Mouse (Mus musculus) CH12.LX (cell line): ENCODE results near the gene Gm3854. TPM values are rescaled to one million over a fixed set of nuclear protein-coding genes. Genes with fewer than 3 reads are reported as not detected.
A peak's percentile ranks its signal among the peaks of the same experiment; 100 is the strongest.

Experiments
- DNase-seq: peaks from one replicate; pipeline ENCODE4 v3.0.0-alpha.2; 2013; ENCODE audit errors: extremely low read depth
- H3K27ac ChIP-seq: 2 replicates; pipeline ENCODE4 v1.5.1; 2012; ENCODE audit warnings: low read depth, mild to moderate bottlenecking, control low read depth, moderate library complexity; ENCODE audit not compliant: insufficient read depth
- H3K27me3 ChIP-seq: replicated peaks from 2 replicates; pipeline ENCODE3; 2012; ENCODE audit warnings: inconsistent platforms
- H3K36me3 ChIP-seq, 2 experiments: replicated peaks in 1 of 2; 2 replicates each; pipeline versions ENCODE3 to v1.6.1; 2012; ENCODE audit warnings: inconsistent platforms in 1 of 2, low read length in 1 of 2, mild to moderate bottlenecking in 1 of 2, mixed read lengths in 1 of 2, moderate library complexity in 1 of 2; ENCODE audit not compliant: control insufficient read depth in 1 of 2, insufficient read depth in 1 of 2
- H3K4me1 ChIP-seq, 2 experiments: 2 replicates each; pipeline ENCODE4 v1.6.1; 2012; ENCODE audit warnings: inconsistent platforms in 1 of 2, moderate library complexity in 1 of 2; ENCODE audit not compliant: insufficient read depth in 2 of 2, control insufficient read depth in 1 of 2
- H3K4me2 ChIP-seq: 2 replicates; pipeline ENCODE4 v1.6.1; 2012; ENCODE audit warnings: low read depth, mild to moderate bottlenecking, control low read depth; ENCODE audit not compliant: poor library complexity, insufficient read depth, severe bottlenecking
- H3K4me3 ChIP-seq, 3 experiments: fragments of 150-350 bp in 1 of 3; sonication (generic) in 1 of 3; replicated peaks in 1 of 3; 2 replicates each; pipeline versions ENCODE3 to v1.5.1; 2011 to 2012; ENCODE audit warnings: low read depth in 2 of 3, low read length in 2 of 3, mild to moderate bottlenecking in 2 of 3, moderate library complexity in 2 of 3, control low read depth in 1 of 3, improper control_type of control experiment in 1 of 3, inconsistent platforms in 1 of 3, mixed read lengths in 1 of 3; ENCODE audit not compliant: poor library complexity in 1 of 3
- H3K79me2 ChIP-seq: replicated peaks from 2 replicates; pipeline ENCODE4 v1.6.1; 2012; ENCODE audit warnings: mild to moderate bottlenecking, moderate library complexity; ENCODE audit not compliant: control insufficient read depth, poor library complexity, insufficient read depth, severe bottlenecking; ENCODE audit errors: extremely low read depth
- H3K9ac ChIP-seq: 2 replicates; pipeline ENCODE4 v1.6.1; 2012; ENCODE audit warnings: low read depth, mild to moderate bottlenecking, control low read depth, moderate library complexity; ENCODE audit not compliant: insufficient read depth
- H3K9me3 ChIP-seq: replicated peaks from 2 replicates; pipeline ENCODE3; 2012; ENCODE audit warnings: low read length, inconsistent platforms, mixed read lengths
- BHLHE40 ChIP-seq: IDR thresholded peaks from 2 replicates; pipeline ENCODE4 v1.6.1; 2011; ENCODE audit warnings: mild to moderate bottlenecking, low read depth, low read length, improper control_type of control experiment
- CHD1 ChIP-seq: IDR thresholded peaks from 2 replicates; pipeline ENCODE4 v1.6.1; 2012; ENCODE audit warnings: low read depth, low read length, improper control_type of control experiment, inconsistent platforms
- CHD2 ChIP-seq: IDR thresholded peaks from 2 replicates; pipeline ENCODE4 v1.6.1; 2011; ENCODE audit warnings: low read length, improper control_type of control experiment
- CTCF ChIP-seq, 2 experiments: IDR thresholded peaks in 1 of 2; conservative IDR thresholded peaks in 1 of 2; 2 replicates each; pipeline ENCODE4 v1.5.1; 2011 to 2012; ENCODE audit warnings: low read depth in 2 of 2, low read length in 2 of 2, improper control_type of control experiment in 1 of 2, inconsistent platforms in 1 of 2, mild to moderate bottlenecking in 1 of 2, moderate library complexity in 1 of 2
- E2F4 ChIP-seq: IDR thresholded peaks from 2 replicates; pipeline ENCODE4 v1.6.1; 2011; ENCODE audit warnings: low read depth, low read length, improper control_type of control experiment; ENCODE audit not compliant: insufficient replicate concordance
- ELF1 ChIP-seq: IDR thresholded peaks from 2 replicates; pipeline ENCODE4 v1.6.1; 2014; ENCODE audit warnings: low read depth, mild to moderate bottlenecking, inconsistent platforms, low read length, improper control_type of control experiment
- EP300 ChIP-seq: IDR thresholded peaks from 2 replicates; pipeline ENCODE4 v1.6.1; 2011; ENCODE audit warnings: low read length, improper control_type of control experiment
- ETS1 ChIP-seq: conservative IDR thresholded peaks from 2 replicates; pipeline ENCODE4 v1.6.1; 2012; ENCODE audit warnings: low read depth, mild to moderate bottlenecking, inconsistent platforms, low read length, improper control_type of control experiment, moderate library complexity
- HCFC1 ChIP-seq: IDR thresholded peaks from 2 replicates; pipeline ENCODE4 v1.6.1; 2012; ENCODE audit warnings: low read depth, mild to moderate bottlenecking, inconsistent platforms, low read length, improper control_type of control experiment
- IRF4 ChIP-seq: IDR thresholded peaks from 2 replicates; pipeline ENCODE4 v1.6.1; 2014; ENCODE audit warnings: low read depth, mild to moderate bottlenecking, inconsistent platforms, low read length, improper control_type of control experiment
- JUN ChIP-seq: IDR thresholded peaks from 2 replicates; pipeline ENCODE4 v1.6.1; 2011; ENCODE audit warnings: low read depth, mild to moderate bottlenecking, low read length, improper control_type of control experiment, moderate library complexity; ENCODE audit not compliant: insufficient read depth
- JUND ChIP-seq: conservative IDR thresholded peaks from 2 replicates; pipeline ENCODE4 v1.6.1; 2011; ENCODE audit warnings: low read depth, low read length, improper control_type of control experiment
- KAT2A ChIP-seq: IDR thresholded peaks from 2 replicates; pipeline ENCODE4 v1.6.1; 2012; ENCODE audit warnings: low read length, improper control_type of control experiment, inconsistent platforms; ENCODE audit not compliant: insufficient replicate concordance
- MAX ChIP-seq: IDR thresholded peaks from 2 replicates; pipeline ENCODE4 v1.6.1; 2011; ENCODE audit warnings: low read length, improper control_type of control experiment
- MXI1 ChIP-seq: IDR thresholded peaks from 2 replicates; pipeline ENCODE4 v1.6.1; 2011; ENCODE audit warnings: mild to moderate bottlenecking, low read depth, low read length, improper control_type of control experiment
- NELFE ChIP-seq: IDR thresholded peaks from 2 replicates; pipeline ENCODE4 v1.6.1; 2011; ENCODE audit warnings: low read depth, low read length, improper control_type of control experiment
- PAX5 ChIP-seq: IDR thresholded peaks from 2 replicates; pipeline ENCODE4 v1.6.1; 2012; ENCODE audit warnings: low read length, inconsistent platforms, mixed read lengths
- RCOR1 ChIP-seq: conservative IDR thresholded peaks from 2 replicates; pipeline ENCODE4 v1.6.1; 2012; ENCODE audit warnings: low read depth, mild to moderate bottlenecking, inconsistent platforms, low read length, improper control_type of control experiment
- SIN3A ChIP-seq: IDR thresholded peaks from 2 replicates; pipeline ENCODE4 v1.6.1; 2012; ENCODE audit warnings: low read length, improper control_type of control experiment, inconsistent platforms
- SMC3 ChIP-seq: IDR thresholded peaks from 2 replicates; pipeline ENCODE4 v1.6.1; 2011; ENCODE audit warnings: low read depth, low read length, improper control_type of control experiment
- UBTF ChIP-seq: IDR thresholded peaks from 2 replicates; pipeline ENCODE4 v1.6.1; 2012; ENCODE audit warnings: low read depth, mild to moderate bottlenecking, inconsistent platforms, low read length, improper control_type of control experiment, moderate library complexity
- ZC3H11A ChIP-seq: IDR thresholded peaks from 2 replicates; pipeline ENCODE4 v1.6.1; 2012; ENCODE audit warnings: low read depth, mild to moderate bottlenecking, inconsistent platforms, low read length, improper control_type of control experiment
- ZMIZ1 ChIP-seq: IDR thresholded peaks from 2 replicates; pipeline ENCODE4 v1.6.1; 2012; ENCODE audit warnings: low read depth, mild to moderate bottlenecking, inconsistent platforms, low read length, improper control_type of control experiment
- dilution Hi-C: fragments of 300-500 bp; cut with MboI; formaldehyde crosslinking; loops from 2 replicates; pipeline ENCODE4 v1.14.3; 2020; ENCODE audit warnings: low sequenced_read_pairs; ENCODE audit not compliant: extremely low pct_unique_long_range_greater_than_20kb, extremely low pct_ligation_motif_present
- in situ Hi-C: fragments of 300-500 bp; cut with MboI; formaldehyde crosslinking; loops from 3 replicates; pipeline ENCODE4 v1.14.3; 2019; ENCODE audit warnings: low sequenced_read_pairs, low pct_ligation_motif_present, low pct_unique_long_range_greater_than_20kb, mixed read lengths
- polyA plus RNA-seq: library from polyadenylated mRNA; unstranded; fragments of >175 nt; gene quantifications from 2 replicates; pipeline ENCODE4 v1.2.1, GENCODE M21; 2012; ENCODE audit warnings: low read depth; ENCODE audit not compliant: insufficient read length
- total RNA-seq, 2 experiments: library from RNA; depleted of rRNA; stranded (reverse); fragments of 300-350 nt in 1 of 2; fragments of >200 nt in 1 of 2; gene quantifications; 2 replicates each; pipeline ENCODE4 v1.2.3; 2012 to 2014

The Gm3854 gene
- total and polyA plus RNA-seq, 3 experiments = not detected

DNA sequence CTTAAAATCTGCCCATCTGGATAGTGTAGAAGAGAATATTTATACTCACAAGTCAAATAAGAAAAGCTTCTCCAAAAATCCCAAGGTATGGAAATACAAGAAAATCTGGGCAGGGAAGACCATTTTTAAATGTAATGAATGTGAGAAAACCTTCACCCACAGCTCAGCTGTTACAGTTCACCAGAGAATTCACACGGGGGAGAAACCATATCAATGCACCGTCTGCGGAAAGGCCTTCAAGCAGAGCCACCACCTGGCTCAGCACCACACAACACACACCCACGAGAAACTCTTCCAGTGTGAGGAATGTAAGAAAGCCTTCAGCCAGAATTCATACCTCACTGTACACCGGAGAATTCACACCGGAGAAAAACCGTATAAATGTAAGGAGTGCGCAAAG is 34.9 kb downstream of the Gm3854 start:
- Histone ChIP-seq H3K79me2 (no peaks in the 10 kb centered on the region), H3K4me1 (peaks cover 0 to 5% of the 10 kb centered on the region in 2 experiments; a peak in 2 of 4 replicates), H3K4me3 (no peak overlapping the region), H3K9ac (no peak overlapping the region), H3K27me3 (peaks cover 41% of the 10 kb centered on the region), H3K36me3 (no peaks in the 10 kb centered on the region), H3K9me3 (no peaks in the 10 kb centered on the region), H3K27ac (no peak overlapping the region), H3K4me2 (no peak overlapping the region)
- TF ChIP-seq UBTF (no peak), ZMIZ1 (no peak), RCOR1 (no peak), E2F4 (no peak), JUN (no peak), ETS1 (no peak), PAX5 (no peak), EP300 (no peak), ZC3H11A (no peak), CHD1 (no peak), SMC3 (no peak)
- dilution Hi-C loops = no loop called here
- no peak for DNase-seq
- in situ Hi-C loops = loop anchor here (25.0 kb wide), 2 partner anchors 91 to 909 kb away; partner anchors contain the start of genes Gm45844 and Zfp667

- Histone ChIP-seq H3K4me1 (peaks cover 0 to 11% of the 10 kb centered on the region in 2 experiments; a peak in 2 of 4 replicates), H3K4me2 (no peak overlapping the region), H3K9me3 (no peaks in the 10 kb centered on the region), H3K79me2 (no peaks in the 10 kb centered on the region), H3K27me3 (peaks cover 33% of the 10 kb centered on the region), H3K4me3 (no peak overlapping the region), H3K9ac (no peak overlapping the region), H3K27ac (no peak overlapping the region), H3K36me3 (peaks cover 0 to 1% of the 10 kb centered on the region in 2 experiments)
- TF ChIP-seq ELF1 = no peak
- peak in 1 of 2 experiments; percentile 3; a peak in 1 of 4 replicates for TF ChIP-seq CTCF (conservative IDR thresholded peaks at IDR 0.05 in 1 of 2, IDR thresholded peaks at IDR 0.05 in 1 of 2; ENCODE audit: low read depth in 2 of 2, low read length in 2 of 2)
- dilution Hi-C loops = no loop called here
- DNase-seq = no peak
- in situ Hi-C loops = loop anchor here (25.0 kb wide), 2 partner anchors 94 to 906 kb away; partner anchors contain the start of genes Gm45844 and Zfp667
These were observed 37.9 kb downstream of the Gm3854 start for GRCm38 (mm10) chr7:6381431-6381830.

- Histone ChIP-seq H3K36me3 (peaks cover 0 to 1% of the 10 kb centered on the region in 2 experiments), H3K27me3 (peaks cover 25% of the 10 kb centered on the region), H3K4me3 (peak within 1 kb of the TSS; percentile 37 to 57 (median 53)), H3K9ac (peak within 1 kb of the TSS; percentile 25; the same call in 1 of the 2 replicates), H3K27ac (no peak within 1 kb of the TSS), H3K4me2 (peak within 1 kb of the TSS; percentile 64), H3K9me3 (no peaks in the 10 kb centered on the region), H3K4me1 (peaks cover 0 to 11% of the 10 kb centered on the region in 2 experiments; a peak in 2 of 4 replicates)
- in situ Hi-C loops (loop anchor here (25.0 kb wide), 2 partner anchors 96 to 904 kb away; partner anchors contain the start of genes Gm45844 and Zfp667), dilution Hi-C loops (no loop called here)
- DNase-seq = peak; percentile 91
- TF ChIP-seq MAX (peak; percentile 46; the same call in 1 of the 2 replicates), EP300 (no peak), JUND (no peak), E2F4 (peak; percentile 83; the same call in 1 of the 2 replicates), CHD2 (0 out of 2 replicates have a peak, but pooled peaks have one; percentile 30), ZC3H11A (no peak), BHLHE40 (peak; percentile 74), HCFC1 (peak; percentile 100), IRF4 (peak; percentile 41; the same call in 1 of the 2 replicates), ELF1 (peak; percentile 75), PAX5 (no peak), KAT2A (peak; percentile 86; the same call in 1 of the 2 replicates), SIN3A (peak; percentile 68; the same call in 1 of the 2 replicates), MXI1 (peak; percentile 26; the same call in 1 of the 2 replicates), NELFE (0 out of 2 replicates have a peak, but pooled peaks have one; percentile 22)
- TF ChIP-seq, all 38 proteins: peak for 11
- no peaks in the 10 kb centered on the region for H3K79me2 ChIP-seq
These were observed 39.5 kb downstream of the Gm3854 start, which contains the start of gene Zfp28 for GRCm38 (mm10) chr7:6383044-6383455. Gene Zfp28, plus strand, starts transcription at chr7:6383295.
